Mouse (Mus musculus): ENCODE results near the gene Gxylt2.
A peak's percentile ranks its signal among the peaks of the same experiment; 100 is the strongest.

Gene Gxylt2

GRCm38 (mm10) chr6:100710866-100711265 is 6.3 kb downstream of the Gxylt2 start:
- no peak for DNase-seq (ENCODE audit: extremely low spot score, low read depth, low spot score)

- no peak for DNase-seq (ENCODE audit: extremely low spot score, low read depth, low spot score)
Measured at GRCm38 (mm10) chr6:100715296-100715828, 10.8 kb downstream of the Gxylt2 start.

GRCm38 (mm10) chr6:100716152-100716551 is 11.6 kb downstream of the Gxylt2 start:
- DNase-seq (ENCODE audit: extremely low spot score, low read depth, low spot score), result no peak

- no peak for DNase-seq (ENCODE audit: extremely low spot score, low read depth, low spot score)
Measured at GRCm38 (mm10) chr6:100716817-100717216, 12.3 kb downstream of the Gxylt2 start.

GRCm38 (mm10) chr6:100720098-100720501 is 15.6 kb downstream of the Gxylt2 start:
- DNase-seq (ENCODE audit: extremely low spot score, low read depth, low spot score), result no peak

GRCm38 (mm10) chr6:100720882-100721721 is 16.6 kb downstream of the Gxylt2 start:
- no peak for DNase-seq (ENCODE audit: extremely low spot score, low read depth, low spot score)

- DNase-seq (ENCODE audit: extremely low spot score, low read depth, low spot score), result no peak
Measured at GRCm38 (mm10) chr6:100731996-100732375, 27.5 kb downstream of the Gxylt2 start.

GRCm38 (mm10) chr6:100732376-100733021 is 28.0 kb downstream of the Gxylt2 start:
- DNase-seq (ENCODE audit: extremely low spot score, low read depth, low spot score), result peak; percentile 31

GRCm38 (mm10) chr6:100733218-100733617 is 28.7 kb downstream of the Gxylt2 start:
- no peak for DNase-seq (ENCODE audit: extremely low spot score, low read depth, low spot score)

- DNase-seq (ENCODE audit: extremely low spot score, low read depth, low spot score), result no peak
Measured at GRCm38 (mm10) chr6:100734321-100734720, 29.8 kb downstream of the Gxylt2 start.

GRCm38 (mm10) chr6:100758431-100759208 is 54.1 kb downstream of the Gxylt2 start:
- no peak for DNase-seq (ENCODE audit: extremely low spot score, low read depth, low spot score)

GRCm38 (mm10) chr6:100767756-100768155 is 63.2 kb downstream of the Gxylt2 start:
- DNase-seq (ENCODE audit: extremely low spot score, low read depth, low spot score), result no peak

- no peak for DNase-seq (ENCODE audit: extremely low spot score, low read depth, low spot score)
Measured at GRCm38 (mm10) chr6:100775923-100776505, 71.5 kb downstream of the Gxylt2 start.

GRCm38 (mm10) chr6:100778595-100778994 is 74.1 kb downstream of the Gxylt2 start:
- no peak for DNase-seq (ENCODE audit: extremely low spot score, low read depth, low spot score)

- DNase-seq (ENCODE audit: extremely low spot score, low read depth, low spot score), result no peak
Measured at GRCm38 (mm10) chr6:100780421-100780820, 75.9 kb downstream of the Gxylt2 start.

GRCm38 (mm10) chr6:100781644-100782043 is 77.1 kb downstream of the Gxylt2 start:
- no peak for DNase-seq (ENCODE audit: extremely low spot score, low read depth, low spot score)

GRCm38 (mm10) chr6:100787726-100788125 is 83.2 kb downstream of the Gxylt2 start:
- no peak for DNase-seq (ENCODE audit: extremely low spot score, low read depth, low spot score)

GRCm38 (mm10) chr6:100789161-100789560 is 84.6 kb downstream of the Gxylt2 start:
- DNase-seq (ENCODE audit: extremely low spot score, low read depth, low spot score), result no peak

- no peak for DNase-seq (ENCODE audit: extremely low spot score, low read depth, low spot score)
Measured at GRCm38 (mm10) chr6:100792055-100792659, 87.6 kb downstream of the Gxylt2 start.

- no peak for DNase-seq (ENCODE audit: extremely low spot score, low read depth, low spot score)
Measured at GRCm38 (mm10) chr6:100792973-100793769, 88.6 kb downstream of the Gxylt2 start.
